Mouse (Mus musculus) lung, adult 2 months (tissue): ENCODE data around the gene Fam229a.

Experiments used
- CTCF ChIP-seq: fragments of 200-500 bp; IDR thresholded peaks from 2 replicates; pipeline ENCODE4 v1.5.1; 2011; ENCODE audit warnings: mild to moderate bottlenecking, low read length, control low read depth; ENCODE audit not compliant: insufficient read depth
- POLR2A ChIP-seq: fragments of 200-500 bp; IDR thresholded peaks from 2 replicates; pipeline ENCODE4 v1.6.1; 2011; ENCODE audit warnings: low read depth, mild to moderate bottlenecking, control low read depth, low read length, borderline replicate concordance; ENCODE audit errors: extremely low read depth

DNA sequence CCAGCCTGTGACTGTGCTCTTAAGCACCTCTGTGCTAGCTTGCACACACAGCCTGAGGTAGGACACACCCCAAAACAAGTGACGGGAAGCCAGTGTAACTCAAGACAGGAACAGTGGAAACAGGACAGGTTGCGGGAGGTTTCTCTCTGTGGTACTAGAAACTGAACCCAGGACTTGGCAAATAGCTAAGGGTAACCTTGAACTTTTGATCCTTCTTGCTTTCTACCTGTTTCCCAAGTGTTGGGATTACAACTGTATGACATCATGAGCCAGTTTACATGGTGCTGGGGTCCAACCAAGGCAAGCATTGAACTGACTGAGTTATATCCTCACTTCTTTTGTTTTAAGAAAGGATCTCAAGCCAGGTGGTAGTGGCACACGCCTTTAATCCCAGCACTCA, 11.1 kb upstream of the Fam229a start:
- TF ChIP-seq CTCF (no peak), POLR2A (no peak)
